Mouse (Mus musculus): ENCODE measurements around the gene Grid2. TPM values are rescaled to one million over a fixed set of nuclear protein-coding genes. Genes with fewer than 3 reads are reported as not detected.

Gene Grid2
- total RNA-seq, 2 experiments from 2014 or later, result 23.6 to 28.0 TPM

- peak; percentile 9 to 30 for DNase-seq (ENCODE audit: low spot score in 2 of 2)
Observed at GRCm38 (mm10) chr6:64728499-64729198, 1473.0 kb downstream of the Grid2 start, which contains the start of gene Atoh1. Atoh1 (plus strand) TSS chr6:64729125.

DNA sequence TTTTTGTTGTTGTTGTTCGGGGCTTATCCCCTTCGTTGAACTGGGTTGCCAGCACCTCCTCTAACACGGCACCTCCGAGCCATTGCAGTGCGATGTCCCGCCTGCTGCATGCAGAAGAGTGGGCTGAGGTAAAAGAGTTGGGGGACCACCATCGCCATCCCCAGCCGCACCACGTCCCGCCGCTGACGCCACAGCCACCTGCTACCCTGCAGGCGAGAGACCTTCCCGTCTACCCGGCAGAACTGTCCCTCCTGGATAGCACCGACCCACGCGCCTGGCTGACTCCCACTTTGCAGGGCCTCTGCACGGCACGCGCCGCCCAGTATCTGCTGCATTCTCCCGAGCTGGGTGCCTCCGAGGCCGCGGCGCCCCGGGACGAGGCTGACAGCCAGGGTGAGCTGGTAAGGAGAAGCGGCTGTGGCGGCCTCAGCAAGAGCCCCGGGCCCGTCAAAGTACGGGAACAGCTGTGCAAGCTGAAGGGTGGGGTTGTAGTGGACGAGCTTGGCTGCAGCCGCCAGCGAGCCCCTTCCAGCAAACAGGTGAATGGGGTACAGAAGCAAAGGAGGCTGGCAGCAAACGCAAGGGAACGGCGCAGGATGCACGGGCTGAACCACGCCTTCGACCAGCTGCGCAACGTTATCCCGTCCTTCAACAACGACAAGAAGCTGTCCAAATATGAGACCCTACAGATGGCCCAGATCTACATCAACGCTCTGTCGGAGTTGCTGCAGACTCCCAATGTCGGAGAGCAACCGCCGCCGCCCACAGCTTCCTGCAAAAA is 1473.7 kb downstream of the Grid2 start:
- DNase-seq (ENCODE audit: low spot score in 2 of 2), result peak; percentile 9 to 20

DNA sequence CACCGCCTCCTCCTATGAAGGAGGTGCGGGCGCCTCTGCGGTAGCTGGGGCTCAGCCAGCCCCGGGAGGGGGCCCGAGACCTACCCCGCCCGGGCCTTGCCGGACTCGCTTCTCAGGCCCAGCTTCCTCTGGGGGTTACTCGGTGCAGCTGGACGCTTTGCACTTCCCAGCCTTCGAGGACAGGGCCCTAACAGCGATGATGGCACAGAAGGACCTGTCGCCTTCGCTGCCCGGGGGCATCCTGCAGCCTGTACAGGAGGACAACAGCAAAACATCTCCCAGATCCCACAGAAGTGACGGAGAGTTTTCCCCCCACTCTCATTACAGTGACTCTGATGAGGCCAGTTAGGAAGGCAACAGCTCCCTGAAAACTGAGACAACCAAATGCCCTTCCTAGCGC is 1474.4 kb downstream of the Grid2 start:
- DNase-seq (ENCODE audit: low spot score in 2 of 2), result peak in 1 of 2 experiments; percentile 13

GRCm38 (mm10) chr6:64730506-64731020 is 1474.9 kb downstream of the Grid2 start:
- peak in 1 of 2 experiments; percentile 6 for DNase-seq (ENCODE audit: low spot score in 2 of 2)

- no peak for DNase-seq (ENCODE audit: low spot score in 2 of 2)
Observed at GRCm38 (mm10) chr6:64731126-64731525, 1475.5 kb downstream of the Grid2 start.

- no peak for DNase-seq (ENCODE audit: low spot score in 2 of 2)
Observed at GRCm38 (mm10) chr6:64731621-64732320, 1476.1 kb downstream of the Grid2 start.

DNA sequence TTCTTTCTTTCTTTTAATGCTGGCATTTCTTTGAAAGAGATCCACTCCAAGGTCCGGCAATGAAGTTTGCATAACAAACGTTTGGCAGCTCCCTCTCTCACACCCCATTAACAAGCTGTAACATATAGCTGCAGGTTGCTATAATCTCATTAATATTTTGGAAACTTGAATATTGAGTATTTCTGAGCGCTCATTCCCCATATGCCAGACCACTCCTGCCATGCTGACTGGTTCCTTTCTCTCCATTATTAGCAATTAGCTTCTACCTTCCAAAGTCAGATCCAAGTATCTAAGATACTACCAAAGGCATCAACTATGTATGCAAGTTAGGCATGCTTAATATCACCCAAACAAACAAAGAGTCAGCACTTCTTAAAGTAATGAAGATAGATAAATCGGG is 1477.6 kb downstream of the Grid2 start:
- no peak for DNase-seq (ENCODE audit: low spot score in 2 of 2)

DNA sequence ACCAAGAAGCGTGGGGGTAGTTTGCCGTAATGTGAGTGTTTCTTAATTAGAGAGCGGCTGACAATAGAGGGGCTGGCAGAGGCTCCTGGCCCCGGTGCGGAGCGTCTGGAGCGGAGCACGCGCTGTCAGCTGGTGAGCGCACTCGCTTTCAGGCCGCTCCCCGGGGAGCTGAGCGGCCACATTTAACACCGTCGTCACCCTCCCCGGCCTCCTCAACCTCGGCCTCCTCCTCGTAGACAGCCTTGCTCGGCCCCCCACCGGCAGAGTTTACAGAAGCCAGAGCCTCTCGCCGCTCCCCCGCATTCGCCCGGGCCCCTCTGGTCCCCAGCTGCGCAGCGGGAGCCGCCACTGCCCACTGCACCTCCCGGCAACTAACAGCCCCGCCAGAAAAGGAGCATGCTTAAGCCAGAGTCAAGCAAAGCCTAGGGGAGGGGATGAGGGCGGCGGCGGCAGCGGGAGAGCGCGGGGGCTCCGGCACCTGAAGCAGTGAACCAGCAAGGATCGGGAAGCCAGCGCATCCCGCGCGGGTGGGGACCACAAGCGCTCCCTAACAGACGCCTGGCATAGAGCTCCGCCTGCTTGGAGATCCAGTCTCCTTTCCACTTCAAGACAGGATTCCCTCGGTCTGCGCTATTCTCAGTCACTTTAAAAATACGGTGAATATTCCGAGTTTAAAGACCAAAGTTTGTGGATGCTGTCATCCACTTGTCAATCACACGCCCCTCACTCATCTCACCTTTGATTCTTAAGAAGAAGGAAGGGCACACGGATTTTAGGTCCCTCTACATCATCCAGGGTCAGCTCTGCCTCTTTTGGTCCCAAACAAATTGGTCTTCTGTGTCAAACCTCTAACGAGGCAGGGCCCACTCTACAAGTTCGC is 1479.0 kb downstream of the Grid2 start:
- DNase-seq (ENCODE audit: low spot score in 2 of 2), result peak; percentile 21 to 28

- no peak for DNase-seq (ENCODE audit: low spot score in 2 of 2)
Observed at GRCm38 (mm10) chr6:64736317-64736716, 1480.6 kb downstream of the Grid2 start.

DNA sequence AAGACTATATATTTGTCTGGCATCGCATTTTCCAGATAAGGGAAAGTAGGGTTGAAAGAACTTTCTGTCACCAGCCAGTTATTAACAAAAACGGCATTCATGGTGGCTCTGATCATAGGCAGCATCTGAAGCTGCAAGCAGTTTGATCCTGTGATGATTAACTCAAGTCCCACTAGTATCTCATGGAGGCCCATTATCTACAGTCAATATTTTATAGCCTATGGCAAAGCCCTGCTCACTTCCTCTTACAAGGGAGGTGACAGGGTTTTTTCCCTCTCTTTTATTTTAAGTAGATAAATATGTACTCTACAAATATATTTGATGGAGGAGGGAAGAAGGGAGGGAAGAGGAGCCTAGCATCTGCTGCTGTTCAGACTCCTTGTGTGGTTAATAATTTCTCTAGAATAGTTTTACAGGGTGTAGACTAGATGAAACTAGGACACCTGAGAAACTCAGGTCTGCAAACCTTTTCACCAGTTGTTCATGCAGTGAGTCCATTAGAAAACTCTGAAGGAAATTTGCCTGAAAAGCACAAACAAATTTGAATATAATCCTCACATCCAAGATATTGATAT is 1487.3 kb downstream of the Grid2 start:
- DNase-seq (ENCODE audit: low spot score in 2 of 2), result no peak

All from layer of hippocampus, postnatal 10 days (tissue).